Mouse (Mus musculus) common myeloid progenitor, adult 5-6 weeks (primary cell): ENCODE data around the gene Olfr996. TPM values are rescaled to one million over a fixed set of nuclear protein-coding genes. Genes with fewer than 3 reads are reported as not detected.
A peak's percentile ranks its signal among the peaks of the same experiment; 100 is the strongest.
"Not testable (repeated sequence)": the region's sequence is repeated elsewhere in the genome, so short reads cannot be mapped to it uniquely, and the experiment has no call there.

Experiments
- ATAC-seq: replicated peaks from 2 replicates; pipeline ENCODE4 v1.8.0; 2016; ENCODE audit warnings: low read depth, mild to moderate bottlenecking, moderate TSS enrichment, inconsistent platforms; ENCODE audit not compliant: poor library complexity, severe bottlenecking
- total RNA-seq: library from RNA; stranded (forward); fragments of 200-1000, 187-1606 nt; gene quantifications from 2 replicates; pipeline ENCODE4 v1.2.3, GENCODE M21; 2017

Gene Olfr996
- not detected in 2 replicates for total RNA-seq

GRCm38 (mm10) chr2:85578915-85579314 is at the start of gene Olfr996:
Gene Olfr996, plus strand, starts transcription at chr2:85579215.
- no peak for ATAC-seq

GRCm38 (mm10) chr2:85532082-85532778 is 46.8 kb upstream of the Olfr996 start:
- no peak for ATAC-seq

DNA sequence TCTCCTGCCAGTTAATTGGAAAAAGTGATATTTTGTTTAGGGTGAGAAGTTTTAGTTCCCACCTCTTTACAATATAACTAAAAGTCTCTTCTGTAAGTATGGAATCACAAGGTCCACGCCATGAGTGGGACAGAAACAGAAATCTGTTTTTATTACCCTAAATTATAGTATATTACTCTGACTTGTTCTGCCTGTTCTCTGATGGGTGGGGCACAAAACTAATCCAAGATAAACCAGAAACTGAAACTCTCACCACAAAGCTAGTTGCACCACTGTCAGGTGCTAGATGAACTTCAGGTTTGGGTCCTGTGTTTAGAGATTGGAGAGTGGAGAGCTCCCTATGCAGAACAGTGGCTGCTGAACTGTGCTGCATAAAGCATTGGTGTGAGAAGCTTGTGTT is 45.1 kb upstream of the Olfr996 start:
- ATAC-seq = no peak

DNA sequence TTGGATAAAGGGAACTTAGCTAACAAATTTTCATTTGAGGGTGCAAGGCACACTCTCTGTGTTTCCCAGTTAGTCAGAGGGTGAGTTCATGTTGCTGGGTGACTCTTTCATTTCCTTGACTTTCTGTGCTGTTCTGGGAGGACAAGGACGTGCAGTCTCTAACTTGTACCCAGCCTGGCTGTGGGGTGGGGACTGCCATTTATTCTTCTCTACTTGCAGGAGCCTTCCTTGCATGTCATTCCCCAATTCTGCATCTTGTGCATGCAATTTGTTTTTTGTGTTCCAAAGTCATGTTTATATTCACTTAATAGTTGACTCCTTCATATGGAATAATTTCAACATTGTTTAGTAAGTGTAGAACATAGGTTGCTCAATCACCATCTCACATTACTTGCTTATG is 24.2 kb upstream of the Olfr996 start:
- ATAC-seq = no peak

DNA sequence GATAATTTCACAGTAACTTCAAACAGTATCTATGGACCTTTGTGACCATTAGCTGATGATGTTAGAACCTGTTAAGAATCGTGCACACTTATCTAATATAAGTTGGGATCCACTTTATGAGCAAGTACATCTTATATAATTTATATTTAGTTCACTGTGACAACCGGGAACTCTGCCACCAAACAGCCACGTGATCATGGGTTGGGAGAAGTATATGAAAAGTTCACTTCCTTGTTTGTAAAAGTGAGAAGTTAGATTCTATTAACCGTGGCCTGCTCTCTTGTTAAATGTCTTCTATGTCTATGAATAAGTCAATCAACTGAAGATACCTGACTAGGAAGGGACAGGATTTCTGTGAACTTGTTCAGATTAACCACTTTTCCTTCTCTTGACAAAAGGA is 18.8 kb upstream of the Olfr996 start:
- no peak for ATAC-seq

- peak; percentile 90 for ATAC-seq
Observed at GRCm38 (mm10) chr2:85561187-85561586, 17.8 kb upstream of the Olfr996 start.

GRCm38 (mm10) chr2:85588648-85589047 is 9.6 kb downstream of the Olfr996 start, which contains the start of gene Olfr998:
Gene Olfr998, plus strand, starts transcription at chr2:85588948.
- ATAC-seq = not testable (repeated sequence)

DNA sequence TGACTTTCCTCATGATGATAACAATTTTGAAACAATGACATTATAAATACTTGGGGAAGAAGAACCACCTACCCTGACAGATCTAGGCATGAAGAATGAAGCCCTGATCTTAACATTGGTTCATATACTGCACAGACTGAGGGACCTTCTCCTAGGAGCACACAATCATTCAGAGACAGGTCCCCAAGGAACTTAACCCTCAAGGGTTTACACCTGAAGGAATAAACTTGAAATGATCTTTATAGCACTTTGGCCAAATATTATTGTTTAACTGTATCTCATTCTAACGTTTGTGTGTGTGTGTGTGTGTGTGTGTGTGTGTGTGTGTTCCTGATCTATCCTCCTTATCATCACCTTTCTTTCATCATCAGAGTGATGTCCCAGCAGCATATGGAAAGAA is 32.8 kb downstream of the Olfr996 start, which contains the start of gene Olfr1000:
TSS of gene Olfr1000 (minus strand) at position 101 of the 400 bp plus-strand sequence.
- no peak for ATAC-seq

Other genes starting within 250 kb of the Olfr996 start
- gene Olfr987, start 239.9 kb upstream of the Olfr996 start, total RNA-seq = not detected in 2 replicates
- not detected in 2 replicates for gene Olfr988, start 216.0 kb upstream of the Olfr996 start, total RNA-seq
- gene Olfr992, start 169.7 kb upstream of the Olfr996 start, total RNA-seq = not detected in 2 replicates
- not detected in 2 replicates for gene Olfr993, start 164.3 kb upstream of the Olfr996 start, total RNA-seq
- gene Olfr994, start 142.8 kb upstream of the Olfr996 start, total RNA-seq = not detected in 2 replicates
- gene Olfr995, start 135.6 kb upstream of the Olfr996 start, total RNA-seq = not detected in 2 replicates
- not detected in 2 replicates for gene 4833423E24Rik, start 60.2 kb upstream of the Olfr996 start, total RNA-seq
- not detected in 2 replicates for gene Olfr998, start 9.7 kb downstream of the Olfr996 start, total RNA-seq
- gene Olfr1000, start 32.7 kb downstream of the Olfr996 start, total RNA-seq = not detected in 2 replicates
- gene Olfr1002, start 71.5 kb downstream of the Olfr996 start, total RNA-seq = not detected in 2 replicates
- not detected in 2 replicates for gene Olfr154, start 85.2 kb downstream of the Olfr996 start, total RNA-seq
- gene Olfr1006, start 99.6 kb downstream of the Olfr996 start, total RNA-seq = not detected in 2 replicates
- not detected in 2 replicates for gene Olfr1008, start 110.2 kb downstream of the Olfr996 start, total RNA-seq
- not detected in 2 replicates for gene Olfr1009, start 136.2 kb downstream of the Olfr996 start, total RNA-seq
- gene Olfr1012, start 183.6 kb downstream of the Olfr996 start, total RNA-seq = not detected in 2 replicates
- not detected in 2 replicates for gene Olfr1013, start 187.9 kb downstream of the Olfr996 start, total RNA-seq
- not detected in 2 replicates for gene Olfr1014, start 193.5 kb downstream of the Olfr996 start, total RNA-seq
- not detected in 2 replicates for gene Olfr1015, start 202.8 kb downstream of the Olfr996 start, total RNA-seq
- not detected in 2 replicates for gene Olfr1016, start 223.3 kb downstream of the Olfr996 start, total RNA-seq
- gene Olfr1018, start 239.3 kb downstream of the Olfr996 start, total RNA-seq = not detected in 2 replicates